Mouse (Mus musculus): ENCODE measurements around the gene Cog7. TPM values are rescaled to one million over a fixed set of nuclear protein-coding genes. Genes with fewer than 3 reads are reported as not detected.

Cog7 gene
- polyA plus RNA-seq, 1 experiment from 2014 or later = 38.9 TPM

DNA sequence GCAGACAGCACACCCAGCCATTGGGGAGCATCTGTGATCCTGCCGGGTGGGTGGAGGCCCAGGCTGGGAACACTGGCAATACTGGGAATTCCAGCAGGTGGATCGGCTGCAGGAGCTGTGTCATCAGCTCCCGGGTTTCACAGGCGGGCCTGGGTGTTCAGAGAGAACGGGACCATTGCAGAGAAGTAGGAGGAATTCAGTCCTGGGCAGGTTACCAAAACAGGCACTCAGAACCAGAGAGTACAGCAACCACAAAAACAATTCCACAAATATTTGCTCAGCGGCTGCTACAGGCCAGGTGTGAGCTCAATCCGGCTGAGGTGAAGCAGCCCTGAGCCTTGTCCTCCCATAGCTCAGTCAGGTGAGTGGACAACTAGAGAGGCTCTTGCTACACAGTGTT is 144.7 kb downstream of the Cog7 start:
- no peak overlapping the region for H3K27ac ChIP-seq
- 88% methylated on average over 7 of the region's 7 CpGs for WGBS (ENCODE audit: missing documents)

GRCm38 (mm10) chr7:121835392-121835791 is 146.1 kb downstream of the Cog7 start:
- 81% methylated on average over 7 of the region's 7 CpGs for WGBS (ENCODE audit: missing documents)
- no peak overlapping the region for H3K27ac ChIP-seq
- H3K79me2 ChIP-seq (ENCODE audit: inconsistent target) = no peaks in the 10 kb centered on the region
- no peak overlapping the region for H3K4me3 ChIP-seq (ENCODE audit: inconsistent target)
- no peaks in the 10 kb centered on the region for H3K36me3 ChIP-seq (ENCODE audit: inconsistent target)

More for the DNA sequence above, 144.7 kb downstream of the Cog7 start:
- no peak overlapping the region for H3K4me3 ChIP-seq (ENCODE audit: inconsistent target)
- H3K36me3 ChIP-seq (ENCODE audit: inconsistent target) = no peaks in the 10 kb centered on the region
- H3K79me2 ChIP-seq (ENCODE audit: inconsistent target) = no peaks in the 10 kb centered on the region

Other genes with a start within 250 kb of the Cog7 start
- not detected in 3 replicates for gene Scnn1g, start 247.2 kb downstream of the Cog7 start, polyA plus RNA-seq (2018)
- gene Scnn1b, start 116.7 kb downstream of the Cog7 start, polyA plus RNA-seq (2018) = not detected in 3 replicates
- 23.4 to 40.7 TPM (median 33.5 TPM) in 3 replicates for gene Gga2, start 39.5 kb upstream of the Cog7 start, polyA plus RNA-seq (2018)
- 22.6 to 24.5 TPM (median 23.1 TPM) in 3 replicates for gene Ubfd1, start 85.5 kb upstream of the Cog7 start, polyA plus RNA-seq (2018)
- gene Ears2, start 85.6 kb upstream of the Cog7 start, polyA plus RNA-seq (2018) = 1.7 to 6.3 TPM (median 2.3 TPM) in 3 replicates
- gene Ndufab1, start 120.2 kb upstream of the Cog7 start, polyA plus RNA-seq (2018) = 63.3 to 114 TPM (median 85.0 TPM) in 3 replicates
- gene Palb2, start 151.3 kb upstream of the Cog7 start, polyA plus RNA-seq (2018) = 3.8 to 7.8 TPM (median 4.4 TPM) in 3 replicates
- gene Dctn5, start 151.3 kb upstream of the Cog7 start, polyA plus RNA-seq (2018) = 105 to 133 TPM (median 112 TPM) in 3 replicates
- gene Plk1, start 177.7 kb upstream of the Cog7 start, polyA plus RNA-seq (2018) = 0.68 to 10.4 TPM (median 5.0 TPM) in 3 replicates
- not detected in 3 replicates for gene Ern2, start 204.5 kb upstream of the Cog7 start, polyA plus RNA-seq (2018)
- 0.17 to 4.2 TPM (median 2.5 TPM) in 3 replicates for gene Chp2, start 237.8 kb upstream of the Cog7 start, polyA plus RNA-seq (2018)

Measured in macrophage (primary cell).